Comparison of ENCODE assay signal across 8 mouse cellular contexts in genomic region chr14:47189635-47189955, GRCm38 (mm10). TPM values are rescaled to one million over a fixed set of nuclear protein-coding genes. Genes with fewer than 3 reads are reported as not detected.
DNase-seq lines count a peak whose midpoint lies in the region; ATAC-seq and TF ChIP-seq lines count a peak whose summit lies in the region.

No protein-coding gene starts in this region.

- no peak for ATAC-seq in heart, postnatal 0 days (ENCODE audit: insufficient read depth, low read depth)
- peak; percentile 35 for ATAC-seq in hindbrain, embryonic 16.5 days
- peak; percentile 35 for ATAC-seq in midbrain, embryonic 14.5 days (ENCODE audit: low FRiP score, low TSS enrichment)

- DNase-seq in heart, postnatal 0 days (ENCODE audit: low spot score), result no peak
- DNase-seq in heart, adult 18-20 months, result no peak
- no peak for DNase-seq in midbrain, embryonic 14.5 days
- DNase-seq in cerebellum, postnatal 25 days, result no peak
- DNase-seq in urinary bladder, postnatal 4 days (ENCODE audit: low spot score in 2 of 2), result no peak
- DNase-seq in left cerebral cortex, postnatal 4 days, result no peak

- no peak for TF ChIP-seq POLR2A in bone marrow macrophage, adult 2 months (IDR thresholded peaks at IDR 0.05; ENCODE audit: borderline replicate concordance, low read depth, low read length)

- H3K9me3 ChIP-seq in heart, postnatal 0 days (replicated peaks; ENCODE audit: control insufficient read depth, low read length), result no peaks in the 10 kb centered on the region
- H3K9me3 ChIP-seq in hindbrain, embryonic 16.5 days (ENCODE audit: control insufficient read depth, low read length), result no peaks in the 10 kb centered on the region
- no peaks in the 10 kb centered on the region for H3K9me3 ChIP-seq in midbrain, embryonic 14.5 days (ENCODE audit: control insufficient read depth, low read length)

- H3K27ac ChIP-seq in heart, postnatal 0 days (ENCODE audit: low read depth), result no peak overlapping the region
- no peak overlapping the region for H3K27ac ChIP-seq in bone marrow macrophage, adult 2 months (ENCODE audit: insufficient read depth, low read depth, low read length)
- H3K27ac ChIP-seq in hindbrain, embryonic 16.5 days (ENCODE audit: low read depth, low read length), result no peak overlapping the region
- no peak overlapping the region for H3K27ac ChIP-seq in midbrain, embryonic 14.5 days (replicated peaks; ENCODE audit: low read depth, low read length)

- H3K4me2 ChIP-seq in heart, postnatal 0 days (ENCODE audit: low read depth, low read length), result peak overlapping the region; percentile 93
- H3K4me2 ChIP-seq in hindbrain, embryonic 16.5 days (ENCODE audit: low read length), result peak overlapping the region; percentile 100
- peak overlapping the region; percentile 99 for H3K4me2 ChIP-seq in midbrain, embryonic 14.5 days (ENCODE audit: low read length)

- WGBS in heart, postnatal 0 days, result 16% methylated on average over 8 of the region's 8 CpGs
- 12% methylated on average over 8 of the region's 8 CpGs for WGBS in hindbrain, embryonic 16.5 days
- WGBS in midbrain, embryonic 14.5 days, result 15% methylated on average over 8 of the region's 8 CpGs

- TF ChIP-seq CTCF in heart, postnatal 0 days (IDR thresholded peaks at IDR 0.05; ENCODE audit: low read depth), result no peak
- TF ChIP-seq CTCF in bone marrow macrophage, adult 2 months (IDR thresholded peaks at IDR 0.05; ENCODE audit: low read depth, low read length), result no peak

- peaks cover 12% of the 10 kb centered on the region; the same call in 1 of the 2 replicates for H3K4me1 ChIP-seq in heart, postnatal 0 days (ENCODE audit: control insufficient read depth, insufficient read depth)
- H3K4me1 ChIP-seq in bone marrow macrophage, adult 2 months (ENCODE audit: control insufficient read depth, insufficient read depth, low read length), result peaks cover 15% of the 10 kb centered on the region
- H3K4me1 ChIP-seq in hindbrain, embryonic 16.5 days (ENCODE audit: control insufficient read depth, insufficient read depth, low read depth, low read length), result peaks cover 5% of the 10 kb centered on the region
- peaks cover 4% of the 10 kb centered on the region; the same call in 1 of the 2 replicates for H3K4me1 ChIP-seq in midbrain, embryonic 14.5 days (ENCODE audit: control insufficient read depth, insufficient read depth, low read length)

- no peak for TF ChIP-seq EP300 in heart, postnatal 0 days (IDR thresholded peaks at IDR 0.05; ENCODE audit: low read depth)

- intact Hi-C loops in left cerebral cortex, postnatal 4 days (cut with DNase I), result no loop called here

- H3K9ac ChIP-seq in heart, postnatal 0 days (replicated peaks; ENCODE audit: low read depth, low read length), result peak overlapping the region; percentile 69
- H3K9ac ChIP-seq in hindbrain, embryonic 16.5 days (ENCODE audit: low read depth, low read length), result peak overlapping the region; percentile 74
- peak overlapping the region; percentile 52 for H3K9ac ChIP-seq in midbrain, embryonic 14.5 days (replicated peaks; ENCODE audit: low read length)

- H3K36me3 ChIP-seq in heart, postnatal 0 days (replicated peaks; ENCODE audit: control insufficient read depth, insufficient read depth, low read length), result no peaks in the 10 kb centered on the region
- H3K36me3 ChIP-seq in hindbrain, embryonic 16.5 days (ENCODE audit: control insufficient read depth, insufficient read depth, low read length), result no peaks in the 10 kb centered on the region
- H3K36me3 ChIP-seq in midbrain, embryonic 14.5 days (ENCODE audit: control insufficient read depth, insufficient read depth, low read length), result no peaks in the 10 kb centered on the region

- H3K27me3 ChIP-seq in heart, postnatal 0 days (ENCODE audit: control insufficient read depth, insufficient read depth, low read length), result no peaks in the 10 kb centered on the region
- H3K27me3 ChIP-seq in hindbrain, embryonic 16.5 days (replicated peaks; ENCODE audit: control insufficient read depth, insufficient read depth, low read length), result peaks cover 8% of the 10 kb centered on the region
- H3K27me3 ChIP-seq in midbrain, embryonic 14.5 days (ENCODE audit: control insufficient read depth, insufficient read depth, low read length), result peaks cover 17% of the 10 kb centered on the region

- H3K4me3 ChIP-seq in heart, postnatal 0 days (ENCODE audit: low read depth, low read length), result peak overlapping the region; percentile 76
- H3K4me3 ChIP-seq in bone marrow macrophage, adult 2 months (ENCODE audit: insufficient read depth, low read length), result peak overlapping the region; percentile 87
- peak overlapping the region; percentile 88 for H3K4me3 ChIP-seq in hindbrain, embryonic 16.5 days (ENCODE audit: low read length)
- H3K4me3 ChIP-seq in midbrain, embryonic 14.5 days (replicated peaks; ENCODE audit: low read depth, low read length), result peak overlapping the region; percentile 77

RNA-seq across cellular contexts. Expression of gene Gch1, which starts 0.4 kb away (rescaled TPM):
- 7.4 and 10.2 TPM in 2 replicates for total RNA-seq in heart, postnatal 0 days (2014; rRNA removed; ENCODE audit: low replicate concordance)
- polyA plus RNA-seq in heart, postnatal 0 days (2015; fragmentation: Nextera tagmentation; extraction: Ambion mirVana), result 4.3 and 5.6 TPM in 2 replicates
- total RNA-seq in heart, adult 18-20 months (2021), result 1 to 10 TPM; 5.8 to 6.9 TPM
- 10.0 and 12.9 TPM in 2 replicates for polyA plus RNA-seq in bone marrow macrophage, adult 2 months (2012; ENCODE audit: insufficient read depth, insufficient read length, missing spikeins)
- polyA plus RNA-seq in hindbrain, embryonic 16.5 days (2015; fragmentation: Nextera tagmentation; extraction: Ambion mirVana), result 5.5 and 6.3 TPM in 2 replicates
- 6.2 and 6.8 TPM in 2 replicates for polyA plus RNA-seq in midbrain, embryonic 14.5 days (2014; fragmentation: Nextera tagmentation; extraction: Ambion mirVana)
- total RNA-seq in left cerebral cortex, postnatal 4 days (2021), result under 1 TPM; 0.74 to 0.83 TPM
